In the genomic region with DNA sequence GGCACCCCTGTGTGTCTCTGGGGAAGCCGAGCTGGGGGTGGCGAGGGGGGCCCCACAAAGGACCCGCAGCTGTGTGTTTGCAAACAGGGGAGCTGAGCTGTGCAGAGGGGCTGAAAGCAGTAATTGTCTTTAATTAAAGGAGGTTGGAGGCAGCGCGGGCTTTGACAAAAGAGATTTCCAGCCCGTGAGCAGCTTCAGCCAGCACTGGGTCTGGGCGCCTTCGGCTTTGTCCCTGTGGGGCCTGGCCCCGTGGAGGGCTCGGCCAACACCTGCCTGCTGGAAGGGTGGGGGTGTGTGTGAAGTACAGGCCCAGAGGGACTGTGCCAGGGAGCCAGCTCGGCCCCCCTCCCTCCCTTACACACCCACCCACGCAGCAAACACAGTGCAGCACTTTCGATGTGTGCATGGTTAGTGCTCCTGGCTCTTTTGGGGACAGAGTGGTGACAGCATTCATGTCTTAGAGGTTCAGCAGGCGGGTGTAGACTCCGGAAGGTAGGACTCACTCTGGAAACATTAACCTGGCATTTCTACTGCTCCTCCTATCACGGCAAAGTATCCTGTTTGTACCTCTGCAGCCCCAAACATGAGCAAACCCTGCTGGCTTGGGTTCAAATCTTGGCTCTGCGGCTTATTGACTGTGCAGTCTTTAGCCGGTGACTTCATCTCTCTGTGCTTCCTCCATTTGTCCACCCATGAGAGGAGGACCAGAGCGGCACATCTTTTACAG, we compare ENCODE assay signal across 9 mouse cellular contexts.
DNase-seq lines count a peak whose midpoint lies in the region; ATAC-seq and TF ChIP-seq lines count a peak whose summit lies in the region.
"Had no signal": no experiment of that assay in that cellular context is flagged by ENCODE, and none has a peak within 500 bp of the region (broad histone marks: within the 10 kb centered on the region; RNA-seq: fewer than 3 reads in every experiment).

No protein-coding gene starts in this region.

- peaks cover 35% of the 10 kb centered on the region for H3K4me1 ChIP-seq in heart, embryonic 13.5 days
- H3K4me1 ChIP-seq in cortical plate, adult 2 months (ENCODE audit: control insufficient read depth, insufficient read depth, low read length): peaks cover 4% of the 10 kb centered on the region
- peaks cover 61% of the 10 kb centered on the region for H3K4me1 ChIP-seq in hindbrain, embryonic 15.5 days (replicated peaks)
- peaks cover 29% of the 10 kb centered on the region for H3K4me1 ChIP-seq in midbrain, postnatal 0 days (ENCODE audit: insufficient read depth, low read length)
- H3K4me1 ChIP-seq: liver, embryonic 15.5 days had no signal

- no peak for ATAC-seq in heart, embryonic 13.5 days (ENCODE audit: extremely low read depth, insufficient number of reproducible peaks, low FRiP score, low TSS enrichment)
- ATAC-seq in hindbrain, embryonic 15.5 days (ENCODE audit: low FRiP score, low read depth): peak; percentile 44
- peak; percentile 41; the same call in 1 of the 2 replicates for ATAC-seq in midbrain, postnatal 0 days (ENCODE audit: low FRiP score)
- no peak for ATAC-seq in CD4-positive, CD25-positive, alpha-beta regulatory T cell, adult 4 months

- H3K36me3 ChIP-seq in heart, embryonic 13.5 days: no peaks in the 10 kb centered on the region
- no peaks in the 10 kb centered on the region for H3K36me3 ChIP-seq in hindbrain, embryonic 15.5 days
- no peaks in the 10 kb centered on the region for H3K36me3 ChIP-seq in midbrain, postnatal 0 days (ENCODE audit: insufficient read depth, low read length)
- H3K36me3 ChIP-seq: liver, embryonic 15.5 days had no signal

- 0 out of 2 replicates have a peak overlapping the region, but pooled peaks have one; percentile 6 for H3K4me2 ChIP-seq in heart, embryonic 13.5 days
- H3K4me2 ChIP-seq in hindbrain, embryonic 15.5 days: peak overlapping the region; percentile 32; the same call in 1 of the 2 replicates
- no peak overlapping the region for H3K4me2 ChIP-seq in midbrain, postnatal 0 days (ENCODE audit: low read depth, low read length, poor library complexity, severe bottlenecking)
- H3K4me2 ChIP-seq: liver, embryonic 15.5 days had no signal

- TF ChIP-seq POLR2A in cortical plate, adult 2 months (IDR thresholded peaks at IDR 0.05; ENCODE audit: extremely low read depth, insufficient read depth, low read length): 0 out of 2 replicates have a peak, but pooled peaks have one; percentile 16

- peaks cover 68% of the 10 kb centered on the region for H3K27me3 ChIP-seq in heart, embryonic 13.5 days (replicated peaks)
- H3K27me3 ChIP-seq in hindbrain, embryonic 15.5 days: no peaks in the 10 kb centered on the region
- no peaks in the 10 kb centered on the region for H3K27me3 ChIP-seq in midbrain, postnatal 0 days (ENCODE audit: insufficient read depth, low read length)

- DNase-seq in heart, adult 18-20 months: no peak
- DNase-seq in midbrain, postnatal 0 days (ENCODE audit: low spot score): peak; percentile 63
- DNase-seq in gastrocnemius, postnatal 25 days: no peak
- DNase-seq in lung, postnatal 14 days: no peak

- H3K4me3 ChIP-seq in heart, embryonic 13.5 days: no peak overlapping the region
- no peak overlapping the region for H3K4me3 ChIP-seq in cortical plate, adult 2 months (ENCODE audit: insufficient read depth, low read length)
- no peak overlapping the region for H3K4me3 ChIP-seq in hindbrain, embryonic 15.5 days
- no peak overlapping the region for H3K4me3 ChIP-seq in midbrain, postnatal 0 days (ENCODE audit: low read depth, low read length)
- H3K4me3 ChIP-seq: liver, embryonic 15.5 days had no signal

- WGBS in heart, embryonic 13.5 days: 34% methylated on average over 19 of the region's 19 CpGs
- WGBS in hindbrain, embryonic 15.5 days: 13% methylated on average over 19 of the region's 19 CpGs
- WGBS in midbrain, postnatal 0 days: 11% methylated on average over 19 of the region's 19 CpGs

- no peak overlapping the region for H3K27ac ChIP-seq in heart, embryonic 13.5 days (replicated peaks)
- no peak overlapping the region for H3K27ac ChIP-seq in cortical plate, adult 2 months (ENCODE audit: insufficient read depth, low read length)
- H3K27ac ChIP-seq in hindbrain, embryonic 15.5 days (replicated peaks): peak overlapping the region; percentile 79
- peak overlapping the region; percentile 70 for H3K27ac ChIP-seq in midbrain, postnatal 0 days (ENCODE audit: low read depth, low read length)
- H3K27ac ChIP-seq: liver, embryonic 15.5 days had no signal

- no peak for TF ChIP-seq CTCF in cortical plate, adult 2 months (IDR thresholded peaks at IDR 0.05; ENCODE audit: extremely low read depth, insufficient read depth, low read length)
- TF ChIP-seq CTCF in midbrain, postnatal 0 days (IDR thresholded peaks at IDR 0.05): no peak

- peak overlapping the region; percentile 53; the same call in 1 of the 2 replicates for H3K9ac ChIP-seq in heart, embryonic 13.5 days
- H3K9ac ChIP-seq in hindbrain, embryonic 15.5 days: 0 out of 2 replicates have a peak overlapping the region, but pooled peaks have one; percentile 6
- H3K9ac ChIP-seq in midbrain, postnatal 0 days (replicated peaks; ENCODE audit: low read length, poor library complexity, severe bottlenecking): peak overlapping the region; percentile 44; the same call in 1 of the 2 replicates
- H3K9ac ChIP-seq: liver, embryonic 15.5 days had no signal

- no peaks in the 10 kb centered on the region for H3K9me3 ChIP-seq in heart, embryonic 13.5 days
- H3K9me3 ChIP-seq in hindbrain, embryonic 15.5 days: no peaks in the 10 kb centered on the region
- no peaks in the 10 kb centered on the region for H3K9me3 ChIP-seq in midbrain, postnatal 0 days (ENCODE audit: low read length)
- H3K9me3 ChIP-seq: liver, embryonic 15.5 days had no signal

Comparison
In these comparisons a context has a peak if more than half of its experiments do, and no peak if none do; other contexts are left out.
1. ATAC-seq: peak in hindbrain, embryonic 15.5 days (single experiment) and midbrain, postnatal 0 days (single experiment); none in heart, embryonic 13.5 days (single experiment) and CD4-positive, CD25-positive, alpha-beta regulatory T cell, adult 4 months (single experiment).
2. H3K27ac ChIP-seq: peak in hindbrain, embryonic 15.5 days (single experiment) and midbrain, postnatal 0 days (single experiment); none in heart, embryonic 13.5 days (single experiment) and cortical plate, adult 2 months (single experiment).
3. Peak in every context shown above with its lines, with median percentiles within 50 percentile points of each other: H3K9ac ChIP-seq.